Mouse (Mus musculus): Measurements from ENCODE around the gene Ecm2. TPM values are rescaled to one million over a fixed set of nuclear protein-coding genes. Genes with fewer than 3 reads are reported as not detected.

The Ecm2 gene
- under 1 TPM in 2 of 3 experiments, not detected in 1; 0.07 to 0.23 TPM for polyA plus RNA-seq (2017; shearing (Covaris generic))

- ATAC-seq = no peak
These were observed at the start of gene Ecm2 for GRCm38 (mm10) chr13:49504510-49504909. Gene Ecm2 (plus strand): TSS chr13:49504810.

- ATAC-seq = no peak
These were observed 44.3 kb upstream of the Ecm2 start for GRCm38 (mm10) chr13:49460276-49460675.

DNA sequence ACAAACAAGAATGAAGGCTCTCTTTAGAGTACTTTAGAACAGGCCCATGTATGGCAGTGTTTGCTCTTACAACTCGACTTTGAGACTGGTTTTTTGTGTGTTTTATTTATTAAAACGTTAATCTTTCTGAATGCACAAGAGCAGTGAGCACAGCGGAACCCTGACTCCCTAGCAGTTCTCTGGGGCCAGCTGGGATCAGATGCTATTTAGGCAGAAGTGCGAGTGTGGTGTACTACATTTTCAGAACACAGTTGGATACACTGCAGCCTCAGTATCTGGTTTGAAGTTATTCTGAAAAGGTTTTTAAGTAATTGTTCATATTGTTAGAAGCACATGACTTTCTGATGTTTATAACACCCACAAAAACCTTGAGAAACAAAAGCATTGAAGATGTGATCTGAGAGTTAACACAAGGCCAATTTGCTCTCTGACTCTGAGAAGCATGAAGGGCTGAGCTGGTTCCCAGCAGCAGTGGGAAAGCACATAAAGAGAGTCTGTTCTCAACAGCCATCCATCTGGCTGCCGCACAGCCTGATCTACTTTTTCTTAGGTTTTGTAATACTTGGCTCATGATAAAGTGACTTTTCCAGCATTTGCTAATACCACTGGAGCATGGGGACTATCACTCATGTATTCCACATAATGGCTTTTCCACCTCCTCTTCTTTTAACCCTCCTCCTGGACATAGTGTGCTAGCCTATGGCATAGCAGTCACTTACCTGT lies 43.8 kb upstream of the Ecm2 start:
- ATAC-seq = no peak

DNA sequence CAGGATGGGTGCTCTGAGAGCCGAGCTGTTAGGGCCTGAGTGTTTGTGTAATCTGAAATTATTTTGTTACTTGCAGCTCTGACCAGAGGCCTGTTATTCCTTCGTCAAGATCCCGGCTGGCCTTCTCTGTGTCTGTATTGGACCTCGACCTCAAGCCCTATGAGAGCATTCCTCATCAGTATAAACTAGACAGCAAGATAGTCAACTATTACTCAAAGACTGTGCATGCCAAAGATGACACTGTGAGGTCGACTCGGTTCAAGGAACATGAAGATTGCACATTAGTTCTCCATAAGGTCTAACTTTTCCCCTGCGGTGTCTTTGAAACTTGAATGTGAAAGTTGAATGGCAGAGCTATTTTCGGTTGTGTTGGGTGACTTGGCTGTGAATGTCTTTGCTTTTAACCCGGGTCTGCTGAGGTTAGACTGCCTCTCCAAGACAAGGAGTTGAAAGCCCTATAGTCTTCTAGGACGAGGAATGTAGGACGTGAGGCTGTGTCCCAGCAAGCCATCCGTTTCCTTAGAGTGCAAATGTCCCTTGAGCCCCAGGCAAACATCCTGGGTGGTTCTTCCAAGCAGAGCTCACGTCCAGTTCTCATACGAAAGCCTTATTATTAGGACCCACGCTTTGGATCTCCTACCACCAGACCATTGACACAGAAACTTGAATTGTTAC lies 43.0 kb upstream of the Ecm2 start:
- no peak for ATAC-seq

DNA sequence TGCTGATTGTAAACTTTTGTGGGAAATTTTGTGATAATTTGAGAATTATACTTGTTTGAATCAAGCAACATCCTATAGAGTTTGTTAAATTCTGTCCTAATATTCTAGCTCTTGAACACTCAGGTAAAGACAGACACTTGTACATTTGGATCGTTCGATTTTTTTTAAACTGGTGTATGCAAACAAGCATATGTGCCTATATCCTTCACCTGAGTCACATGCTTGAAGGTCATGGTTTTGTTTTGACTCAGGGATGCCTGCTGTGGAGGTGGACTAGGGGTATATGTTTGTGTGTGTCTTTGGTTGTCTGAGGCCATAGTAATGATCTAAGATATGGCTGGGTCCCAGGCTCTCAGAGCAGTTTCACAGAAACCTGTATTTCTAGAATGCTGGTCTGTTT lies 41.7 kb upstream of the Ecm2 start:
- ATAC-seq = no peak

DNA sequence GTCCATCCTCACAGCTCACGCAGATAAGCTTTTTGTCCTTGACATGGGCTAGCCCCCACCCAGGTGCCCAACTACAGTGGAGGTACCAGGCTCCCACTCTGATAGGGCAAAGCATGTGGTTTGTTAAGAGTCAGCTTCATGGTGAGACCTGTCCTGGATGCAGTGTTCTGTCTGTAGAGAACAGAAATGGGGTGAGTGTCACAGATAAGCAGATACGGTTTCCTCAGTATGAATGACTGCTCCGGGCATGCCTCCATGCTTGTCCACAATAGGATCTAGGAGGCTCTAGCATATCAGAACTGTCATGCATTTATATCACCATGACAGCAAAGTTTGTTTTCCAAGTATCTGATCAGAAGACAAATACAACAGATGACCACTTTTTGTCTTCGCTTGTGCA lies 38.7 kb upstream of the Ecm2 start:
- ATAC-seq = no peak

DNA sequence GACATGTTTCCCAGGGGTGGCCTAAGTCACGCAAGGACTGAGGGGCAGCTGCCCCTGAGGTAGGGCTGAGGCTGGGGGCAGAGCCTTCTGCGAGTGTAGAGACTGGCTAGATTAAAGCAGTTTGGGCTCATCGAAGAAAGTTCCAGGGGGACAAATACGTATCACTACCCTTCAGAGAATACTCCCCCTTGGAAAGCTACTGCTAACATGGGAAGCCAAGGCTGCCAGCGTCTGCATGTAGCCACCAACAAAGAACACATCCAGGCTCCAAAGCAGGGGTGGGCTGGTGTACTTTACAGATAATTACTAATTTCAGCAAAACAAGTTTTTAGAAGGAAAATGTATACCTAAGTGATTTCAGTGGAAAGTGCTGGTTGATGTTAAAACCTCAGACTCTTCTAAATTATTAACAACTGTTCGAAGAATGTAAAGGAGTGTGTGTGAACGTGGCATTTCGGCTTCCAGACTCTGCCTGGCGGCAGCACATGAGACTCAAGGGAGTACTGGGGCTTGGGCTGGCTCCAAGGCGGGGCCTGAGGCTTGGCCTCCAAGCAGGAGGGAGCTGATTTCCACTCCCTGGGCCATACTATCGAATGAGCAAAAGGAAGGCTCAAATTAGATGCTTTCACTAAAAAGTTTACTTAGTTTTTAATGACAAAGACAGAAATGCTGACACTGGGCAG lies 38.1 kb upstream of the Ecm2 start:
- no peak for ATAC-seq

- no peak for ATAC-seq
These were observed 37.0 kb upstream of the Ecm2 start for GRCm38 (mm10) chr13:49467585-49467984.

DNA sequence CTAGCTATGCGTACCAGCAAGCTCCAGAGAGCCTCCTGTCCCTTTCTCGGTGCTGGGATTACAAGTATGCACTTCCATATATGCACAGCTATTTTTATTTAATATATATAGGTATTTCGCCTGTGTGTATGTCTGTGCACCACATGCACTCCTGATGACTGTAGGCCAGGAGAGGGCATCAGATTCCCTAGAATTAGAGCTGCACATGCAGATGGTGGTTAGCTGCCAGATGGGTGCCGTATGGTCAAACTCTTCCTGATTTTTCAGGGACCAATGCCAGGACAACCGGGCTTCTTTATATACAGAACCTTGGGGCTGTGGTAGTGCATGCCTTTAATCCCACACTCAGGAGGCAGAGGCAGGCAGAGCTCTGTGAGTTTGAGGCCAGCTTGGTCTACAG lies 35.6 kb upstream of the Ecm2 start:
- ATAC-seq = no peak

DNA sequence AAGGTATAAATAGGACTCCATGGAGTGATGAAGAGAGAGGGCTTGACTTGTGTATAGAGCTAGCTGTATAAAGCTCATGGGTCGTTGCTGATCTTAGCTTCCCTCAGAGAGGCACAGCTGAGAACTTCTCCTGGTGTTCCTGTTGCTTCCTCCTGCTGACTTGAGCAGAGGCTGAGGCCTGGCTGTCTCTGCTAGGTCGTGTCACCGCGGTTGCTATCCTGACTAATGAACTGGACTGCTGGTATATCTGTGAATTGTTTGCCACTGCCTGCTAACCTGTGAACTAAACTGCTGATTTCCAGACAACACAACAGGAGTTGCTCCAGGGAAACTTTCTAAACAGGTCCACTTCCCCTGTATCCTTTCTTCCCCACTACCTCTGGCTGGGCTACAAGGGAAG lies 34.3 kb upstream of the Ecm2 start:
- ATAC-seq = no peak

GRCm38 (mm10) chr13:49470806-49471205 lies 33.8 kb upstream of the Ecm2 start:
- no peak for ATAC-seq

GRCm38 (mm10) chr13:49471981-49472675 lies 32.5 kb upstream of the Ecm2 start:
- no peak for ATAC-seq

- no peak for ATAC-seq
These were observed 32.0 kb upstream of the Ecm2 start for GRCm38 (mm10) chr13:49472676-49473005.

DNA sequence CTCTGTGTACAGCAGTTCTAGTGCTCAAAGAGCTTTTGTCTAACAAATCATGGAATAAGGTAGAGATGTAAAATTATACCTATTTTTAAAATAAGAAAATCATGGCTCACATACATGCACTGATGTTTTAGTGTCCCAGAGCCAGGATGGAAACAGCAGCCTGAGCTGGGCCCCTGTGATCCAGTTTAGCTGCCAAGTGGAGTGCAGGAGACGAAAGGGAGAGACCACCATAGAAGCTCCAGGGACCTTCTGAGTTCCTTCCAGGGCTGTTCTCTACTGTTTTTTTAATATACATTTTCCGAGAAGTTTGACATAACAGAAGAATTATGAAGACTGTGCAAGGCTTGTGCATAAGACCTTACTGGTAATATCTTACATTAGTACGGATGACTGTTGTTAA lies 26.7 kb upstream of the Ecm2 start:
- no peak for ATAC-seq

DNA sequence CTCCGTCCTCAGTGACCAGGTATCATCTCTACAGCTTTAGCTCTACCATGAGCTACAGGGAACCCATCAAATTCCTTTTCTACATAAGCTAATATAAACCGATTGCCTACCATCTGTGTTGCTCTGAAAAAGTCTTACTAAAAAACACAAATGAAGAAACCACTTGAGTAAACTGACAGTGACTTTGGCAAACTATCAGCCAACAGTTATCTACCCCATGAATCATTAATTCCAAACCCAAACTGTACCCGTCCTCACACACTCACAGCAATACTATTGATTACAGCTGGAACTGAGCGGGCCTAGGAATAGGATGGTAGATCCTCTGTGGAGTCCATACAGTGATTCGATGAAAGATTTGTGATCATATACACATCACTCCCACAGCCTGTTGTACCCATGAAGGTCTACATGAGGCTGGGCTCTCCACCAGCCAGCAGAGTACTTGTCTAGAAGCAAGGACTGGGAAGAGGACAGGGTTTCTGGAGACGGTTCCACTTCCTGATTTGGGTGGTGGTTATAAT lies 25.7 kb upstream of the Ecm2 start:
- no peak for ATAC-seq

- no peak for ATAC-seq
These were observed 25.2 kb upstream of the Ecm2 start for GRCm38 (mm10) chr13:49479399-49479798.

- ATAC-seq = no peak
These were observed 24.6 kb upstream of the Ecm2 start for GRCm38 (mm10) chr13:49480057-49480456.

DNA sequence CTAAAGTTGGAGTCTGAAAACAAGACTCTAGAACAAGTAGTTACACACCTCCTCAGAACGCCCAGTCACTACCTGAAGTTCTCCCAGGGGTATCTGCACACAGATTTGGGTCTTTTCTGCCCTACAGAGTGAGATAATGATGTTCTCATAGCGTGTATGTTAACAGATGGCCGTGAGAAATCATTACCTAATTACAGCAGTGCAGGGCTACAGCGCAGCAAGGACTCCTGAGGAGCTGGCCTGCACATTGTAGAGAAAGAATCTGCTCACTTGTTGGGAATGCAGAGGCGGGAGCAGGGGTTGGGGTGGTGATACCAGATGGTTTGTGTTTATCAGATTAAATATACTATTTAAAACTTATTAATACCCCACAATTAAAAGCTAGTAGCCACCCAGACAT lies 24.1 kb upstream of the Ecm2 start:
- ATAC-seq = no peak

GRCm38 (mm10) chr13:49485388-49485787 lies 19.2 kb upstream of the Ecm2 start:
- ATAC-seq = no peak

GRCm38 (mm10) chr13:49492376-49493368 lies 11.9 kb upstream of the Ecm2 start, which contains the start of gene Tes3-ps:
Gene Tes3-ps (plus strand): TSS chr13:49493318.
- no peak for ATAC-seq

DNA sequence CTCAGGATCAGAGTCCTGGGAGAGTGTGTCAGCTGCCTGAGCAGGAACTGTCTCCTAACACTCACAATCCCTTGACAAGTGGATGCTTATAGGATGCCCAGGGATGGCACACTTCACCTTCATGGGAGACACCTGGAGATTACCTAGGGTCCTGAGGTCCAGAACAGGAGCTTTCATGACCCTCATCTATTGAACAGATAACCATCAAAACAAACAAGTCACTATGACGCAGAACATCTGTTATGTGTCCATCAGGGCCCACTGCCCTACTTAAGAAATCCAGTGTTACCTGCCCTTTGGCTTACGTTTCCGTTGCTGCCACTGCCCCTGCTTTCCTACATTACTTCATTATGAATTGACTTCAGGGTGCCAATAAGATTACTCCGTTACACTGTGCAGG lies 1.2 kb downstream of the Ecm2 start:
- no peak for ATAC-seq

DNA sequence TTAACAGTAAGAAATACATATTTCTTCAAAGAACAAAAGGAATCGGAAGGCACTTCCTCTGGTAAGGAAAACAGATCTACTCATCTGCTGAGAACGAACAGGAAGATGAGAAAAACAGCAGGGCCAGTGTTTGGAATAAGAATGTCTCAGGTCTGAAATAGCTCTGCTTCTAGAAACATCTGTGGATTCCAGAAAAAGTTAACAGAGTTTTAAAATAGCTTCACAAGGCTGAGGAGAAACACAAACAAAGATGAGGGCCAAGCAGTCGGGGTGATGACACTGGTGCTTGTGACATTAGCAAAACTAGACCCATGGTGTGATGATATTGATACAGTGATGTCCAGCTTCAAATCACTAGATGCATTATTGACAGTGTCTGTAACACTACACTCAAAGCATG lies 2.6 kb downstream of the Ecm2 start:
- ATAC-seq = no peak
